Mouse (Mus musculus) kidney, postnatal 14 days (tissue): ENCODE results near the gene Nynrin.
A peak's percentile ranks its signal among the peaks of the same experiment; 100 is the strongest.

Source experiments
- DNase-seq: peaks from one replicate; pipeline ENCODE4 v3.0.0; 2022; ENCODE audit warnings: mixed read lengths

Nynrin gene

DNA sequence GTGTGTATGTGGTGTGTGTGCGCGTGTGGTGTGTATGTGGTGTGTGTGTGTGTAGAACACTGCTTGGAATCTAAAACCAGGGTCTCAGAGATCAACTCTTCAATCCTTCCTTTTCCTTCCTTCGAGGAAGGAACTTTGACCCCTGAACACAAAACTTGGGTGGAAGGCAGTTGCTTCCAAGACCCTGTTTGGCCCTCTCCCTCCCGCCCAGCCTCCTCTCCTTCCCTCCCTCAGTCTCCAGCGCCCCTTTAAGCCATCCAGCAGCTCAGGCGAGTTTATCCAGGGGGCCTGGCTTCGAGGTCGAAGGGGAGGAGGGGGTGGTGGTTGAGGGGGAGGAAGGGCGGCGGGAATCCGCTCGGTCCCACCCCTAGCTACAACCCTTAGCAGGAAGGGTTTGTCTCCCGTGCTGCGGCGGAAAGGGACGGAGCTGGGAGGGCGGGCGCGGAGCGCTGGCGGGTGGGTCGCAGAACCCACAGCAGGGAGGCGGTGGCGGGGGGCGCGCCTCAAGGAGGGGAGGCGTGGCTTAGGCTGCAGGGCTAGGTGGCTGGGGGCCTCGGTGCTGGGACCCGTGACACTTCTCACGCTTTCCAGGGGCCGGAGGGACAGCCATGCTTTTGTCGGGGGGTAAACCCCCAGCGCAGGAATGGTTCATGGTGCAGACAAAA, at the start of gene Nynrin:
Gene Nynrin, plus strand, starts transcription at position 390 of the 665 bp plus-strand sequence.
- peak; percentile 91 for DNase-seq

DNA sequence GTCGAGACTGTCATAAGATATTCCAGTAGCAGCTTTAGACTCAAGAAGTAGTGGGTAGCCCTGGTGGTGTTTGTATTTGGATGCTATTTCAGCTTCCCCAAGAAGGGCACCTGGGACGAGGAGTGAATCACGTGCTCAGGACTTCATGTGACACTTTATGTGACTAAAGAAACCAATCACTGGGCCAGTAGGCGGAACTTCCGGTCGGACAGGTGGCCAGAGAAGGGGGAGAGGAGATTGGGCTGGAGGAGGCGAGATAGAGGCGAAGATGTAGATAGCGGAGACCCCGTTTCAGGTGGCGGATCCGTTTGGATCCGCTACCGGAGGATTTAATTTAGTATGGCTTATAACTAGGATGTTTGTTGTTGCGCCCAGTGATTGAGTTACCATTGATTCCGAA, 38.9 kb upstream of the Nynrin start:
- peak; percentile 86 for DNase-seq

DNA sequence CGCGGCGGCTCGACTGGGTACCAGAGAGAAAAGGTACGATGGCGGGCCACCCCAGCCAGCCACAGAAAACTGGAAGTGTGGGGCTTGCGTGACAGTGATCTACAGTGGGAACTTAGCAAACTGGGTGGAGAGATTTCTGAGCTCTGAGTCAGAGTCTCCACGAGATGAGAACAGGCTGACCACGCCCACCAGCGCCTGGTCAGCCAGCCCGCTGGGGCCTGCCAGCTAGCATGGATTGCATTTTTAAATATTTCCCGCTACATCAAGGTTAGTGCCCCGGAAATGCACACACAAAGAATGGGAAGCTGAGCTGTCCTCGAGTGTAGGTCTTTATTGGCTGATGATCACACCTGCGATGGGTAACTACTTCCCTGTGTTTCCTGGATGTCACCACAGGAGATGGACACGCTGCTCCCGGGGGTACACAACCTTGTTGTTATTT, 38.5 kb upstream of the Nynrin start:
- peak; percentile 82 for DNase-seq

DNA sequence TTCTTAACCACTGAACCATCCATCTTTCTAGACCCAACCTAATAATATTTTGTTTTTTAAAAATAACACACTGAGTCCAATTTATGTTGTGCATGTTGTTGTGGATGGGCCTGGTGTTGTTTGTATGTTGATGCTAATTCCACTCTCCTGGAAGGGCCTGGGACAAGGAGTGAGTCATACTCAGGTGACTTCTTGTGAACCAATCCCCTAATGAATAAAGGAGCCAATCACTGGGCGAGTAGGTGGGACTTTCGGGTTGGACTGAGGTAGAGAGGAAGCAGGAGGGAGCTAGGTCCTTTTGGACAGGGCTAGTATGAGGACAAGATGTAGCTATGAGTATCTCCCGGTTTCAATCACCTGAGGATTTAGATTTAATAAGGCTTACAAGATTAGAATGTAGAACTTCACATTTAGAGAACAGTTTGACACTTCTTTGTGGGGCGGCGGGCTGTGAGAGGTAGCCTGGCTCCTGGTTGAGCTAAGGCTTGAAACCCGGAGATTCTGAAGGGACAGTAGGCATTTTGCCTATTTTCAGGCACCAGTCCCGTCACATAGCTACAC, 33.9 kb upstream of the Nynrin start:
- DNase-seq: peak; percentile 0

DNA sequence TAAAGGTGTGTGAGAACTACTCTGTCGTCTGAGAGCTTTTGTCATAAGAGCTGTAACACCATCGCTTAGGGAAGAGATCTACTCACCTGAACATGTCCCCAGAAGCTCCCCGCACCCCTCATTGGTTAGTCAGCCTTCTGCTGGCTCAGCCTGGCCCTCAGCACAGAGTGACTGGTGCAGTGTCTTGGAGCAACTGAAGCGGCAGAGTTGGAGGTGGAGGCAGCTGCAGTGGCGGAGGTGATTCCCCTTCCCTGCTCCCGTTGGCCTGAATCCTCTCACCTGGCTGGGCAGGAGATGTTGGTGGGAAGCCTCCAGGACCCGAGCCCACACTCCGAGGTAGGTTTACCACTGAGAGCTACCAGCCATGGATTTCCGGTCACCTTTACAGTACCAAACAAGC, 33.2 kb upstream of the Nynrin start:
- peak; percentile 0 for DNase-seq

DNA sequence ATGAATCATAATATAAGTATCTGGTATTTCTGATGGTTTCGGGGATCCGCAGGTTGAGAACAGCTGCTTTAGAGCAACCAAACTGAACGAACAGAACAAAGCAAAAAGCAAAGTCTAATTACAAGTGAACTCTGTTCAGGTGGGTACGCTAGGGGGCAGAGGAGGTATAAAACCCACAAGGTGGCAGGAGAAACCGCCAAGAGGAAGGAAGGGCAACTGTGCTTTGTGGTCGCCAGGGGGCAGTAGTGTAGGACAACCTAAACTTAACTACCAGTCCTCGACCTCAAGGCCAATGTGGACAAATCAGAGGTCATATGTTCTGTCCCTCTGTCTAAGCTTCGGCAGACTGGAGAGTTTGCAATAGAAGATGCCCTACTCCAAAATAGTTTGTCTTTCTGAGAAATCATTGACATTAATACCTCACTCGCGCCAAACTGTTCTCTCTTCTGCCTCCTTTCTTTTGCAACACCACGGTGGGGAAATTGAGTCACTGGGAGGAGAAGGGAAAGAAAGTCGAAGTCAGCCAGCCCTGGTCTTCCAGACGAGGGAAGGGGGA, 31.3 kb upstream of the Nynrin start:
- peak; percentile 90 for DNase-seq

DNA sequence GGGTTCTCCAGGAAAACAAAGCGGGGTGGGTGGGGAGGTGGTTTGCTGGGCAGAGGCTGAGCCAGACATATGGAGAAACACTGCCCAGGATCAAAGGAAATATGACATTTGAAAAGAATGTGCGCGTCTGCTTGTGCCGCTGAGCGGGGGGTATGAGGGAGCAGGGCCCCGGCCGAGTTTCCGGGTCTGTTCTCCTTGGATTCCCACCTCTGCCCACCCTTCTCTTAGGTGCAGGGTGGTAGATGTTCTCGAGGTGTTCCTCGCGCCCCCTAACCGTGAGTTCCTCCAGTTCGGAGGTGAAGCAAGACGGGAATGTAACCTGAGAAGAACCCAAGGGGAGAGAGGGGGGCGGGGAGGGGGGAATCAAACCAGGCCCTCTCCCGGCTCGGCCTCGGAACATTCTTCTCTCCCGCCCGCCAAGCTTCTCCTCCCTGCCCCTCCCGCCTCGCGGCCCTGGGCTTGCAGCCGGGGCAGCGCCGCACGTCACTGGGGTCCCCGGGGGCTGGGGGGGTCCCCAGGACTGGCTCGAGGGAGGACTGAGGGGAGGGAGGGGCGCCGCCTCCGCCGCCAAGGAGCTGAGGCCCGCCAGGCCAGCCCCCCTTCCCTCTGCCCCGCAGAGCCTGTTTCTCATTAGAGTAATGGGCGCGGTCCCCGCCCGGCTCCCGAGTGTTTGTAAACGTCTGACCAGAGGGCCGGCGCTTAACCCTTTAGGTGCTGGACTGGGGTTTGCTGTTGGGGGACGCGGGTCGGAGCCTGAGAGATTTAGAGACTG, 30.6 kb upstream of the Nynrin start, which contains the start of gene Nfatc4:
Gene Nfatc4, plus strand, starts transcription at position 154 of the 772 bp plus-strand sequence.
- peak; percentile 92 for DNase-seq

DNA sequence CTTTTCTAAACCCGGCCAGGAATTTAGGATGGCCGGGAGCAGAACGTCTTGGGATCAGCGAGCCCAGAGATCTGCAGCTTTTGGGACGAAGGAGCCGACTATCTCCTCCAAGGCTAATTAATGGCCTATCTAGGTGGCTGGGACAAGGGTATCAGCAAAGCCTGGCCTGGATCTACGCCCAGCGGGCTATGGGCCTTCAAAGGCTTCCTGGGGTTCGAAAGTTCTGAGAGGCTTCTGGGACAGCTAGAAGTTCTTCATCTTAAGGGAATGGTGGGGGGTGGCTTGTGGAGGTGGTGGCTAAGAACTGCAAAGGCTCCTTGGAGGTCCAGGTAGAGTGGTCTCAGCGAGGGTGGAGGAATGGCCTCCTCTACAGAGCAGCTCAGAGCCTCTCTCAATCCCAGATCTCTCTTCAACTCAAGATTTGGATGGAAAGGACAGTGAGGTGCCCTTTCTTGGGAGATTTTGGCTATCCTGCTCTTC, 29.8 kb upstream of the Nynrin start:
- peak; percentile 72 for DNase-seq

DNA sequence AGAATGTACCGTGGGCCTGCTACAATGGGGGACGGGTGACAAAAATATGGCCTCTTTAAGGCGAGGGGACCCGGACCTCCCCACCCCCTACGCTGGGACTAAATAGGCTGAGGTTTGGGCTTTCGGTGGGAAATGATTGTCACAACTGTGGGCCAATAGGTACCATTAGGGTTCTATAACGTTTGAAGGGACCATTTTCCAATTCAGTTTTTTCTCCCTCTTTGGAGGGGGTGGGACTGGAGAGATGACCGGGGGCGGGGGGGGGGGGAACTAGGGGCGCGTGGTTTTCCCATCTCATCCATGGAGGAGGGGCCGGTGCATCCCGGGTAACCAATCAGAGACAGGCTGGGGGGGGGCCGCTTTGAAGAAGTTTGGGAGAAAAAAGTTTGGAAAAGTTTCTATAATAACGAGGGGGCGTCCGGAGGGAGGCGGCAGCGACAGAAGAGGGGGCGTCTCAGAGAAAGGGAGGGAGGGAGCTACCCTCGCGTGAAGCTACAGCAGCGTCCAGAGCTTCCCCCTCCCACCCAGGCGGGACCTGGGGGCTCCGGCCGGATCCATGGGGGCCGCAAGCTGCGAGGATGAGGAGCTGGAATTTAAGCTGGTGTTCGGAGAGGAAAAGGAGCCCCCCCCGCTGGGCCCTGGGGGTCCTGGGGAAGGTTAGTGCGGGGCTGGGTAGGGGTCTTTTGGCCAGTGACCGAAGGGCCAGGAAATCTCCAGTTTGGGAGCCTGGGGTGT, 29.2 kb upstream of the Nynrin start:
- peak; percentile 75 for DNase-seq

DNA sequence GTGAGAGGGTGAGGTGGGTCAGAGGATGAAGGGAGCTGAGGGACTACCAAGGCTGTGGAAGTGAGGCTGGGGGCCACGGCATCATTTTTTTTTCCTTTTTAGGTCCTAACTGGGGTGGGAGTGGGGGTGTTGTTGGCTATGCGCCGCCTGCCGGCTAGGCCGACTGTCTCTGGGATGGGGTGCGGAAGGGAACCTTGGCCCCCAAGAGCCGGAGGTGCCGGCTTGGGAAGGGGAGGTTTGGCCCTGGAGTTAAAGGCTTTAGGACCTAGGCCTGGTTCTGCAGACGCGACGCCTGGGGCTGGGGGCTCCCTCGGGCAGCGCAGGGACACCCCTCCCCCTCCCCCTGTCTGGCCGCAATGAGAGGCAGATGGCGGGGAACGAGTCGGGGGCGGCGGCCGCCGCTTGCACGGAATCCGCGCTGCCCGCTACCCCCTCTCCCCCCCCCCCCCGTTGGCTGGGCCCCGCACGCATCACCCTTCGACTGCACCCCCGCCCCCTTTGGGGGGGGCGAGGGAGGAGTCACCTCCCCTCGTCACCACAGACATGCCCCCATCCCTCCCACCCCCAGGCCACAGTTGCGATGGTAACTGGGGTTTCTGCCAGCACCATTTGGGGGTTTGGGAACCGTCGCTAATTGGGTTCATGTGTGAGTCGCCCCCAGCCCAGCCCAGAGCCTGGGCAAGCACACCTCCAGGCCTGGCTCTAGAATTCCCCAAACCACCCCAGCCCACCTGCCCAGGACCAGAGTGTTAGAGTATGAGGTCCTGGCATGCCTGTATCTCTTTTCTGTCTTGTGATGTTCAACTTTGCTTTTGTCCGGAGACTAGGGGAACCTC, 28.4 kb upstream of the Nynrin start:
- DNase-seq: peak; percentile 47

DNA sequence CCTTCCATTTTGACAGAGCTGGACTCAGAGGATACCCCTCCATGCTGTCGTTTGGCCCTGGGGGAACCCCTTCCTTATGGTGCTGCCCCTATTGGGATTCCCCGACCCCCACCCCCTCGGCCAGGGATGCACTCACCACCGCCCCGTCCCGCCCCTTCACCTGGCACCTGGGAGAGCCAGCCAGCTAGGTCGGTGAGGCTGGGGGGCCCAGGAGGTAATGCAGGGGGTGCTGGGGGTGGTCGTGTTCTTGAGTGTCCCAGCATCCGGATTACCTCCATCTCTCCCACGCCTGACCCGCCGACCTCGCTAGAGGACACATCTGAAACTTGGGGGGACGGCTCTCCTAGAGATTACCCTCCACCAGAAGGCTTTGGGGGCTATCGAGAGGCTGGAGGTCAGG, 27.7 kb upstream of the Nynrin start:
- no peak for DNase-seq

DNA sequence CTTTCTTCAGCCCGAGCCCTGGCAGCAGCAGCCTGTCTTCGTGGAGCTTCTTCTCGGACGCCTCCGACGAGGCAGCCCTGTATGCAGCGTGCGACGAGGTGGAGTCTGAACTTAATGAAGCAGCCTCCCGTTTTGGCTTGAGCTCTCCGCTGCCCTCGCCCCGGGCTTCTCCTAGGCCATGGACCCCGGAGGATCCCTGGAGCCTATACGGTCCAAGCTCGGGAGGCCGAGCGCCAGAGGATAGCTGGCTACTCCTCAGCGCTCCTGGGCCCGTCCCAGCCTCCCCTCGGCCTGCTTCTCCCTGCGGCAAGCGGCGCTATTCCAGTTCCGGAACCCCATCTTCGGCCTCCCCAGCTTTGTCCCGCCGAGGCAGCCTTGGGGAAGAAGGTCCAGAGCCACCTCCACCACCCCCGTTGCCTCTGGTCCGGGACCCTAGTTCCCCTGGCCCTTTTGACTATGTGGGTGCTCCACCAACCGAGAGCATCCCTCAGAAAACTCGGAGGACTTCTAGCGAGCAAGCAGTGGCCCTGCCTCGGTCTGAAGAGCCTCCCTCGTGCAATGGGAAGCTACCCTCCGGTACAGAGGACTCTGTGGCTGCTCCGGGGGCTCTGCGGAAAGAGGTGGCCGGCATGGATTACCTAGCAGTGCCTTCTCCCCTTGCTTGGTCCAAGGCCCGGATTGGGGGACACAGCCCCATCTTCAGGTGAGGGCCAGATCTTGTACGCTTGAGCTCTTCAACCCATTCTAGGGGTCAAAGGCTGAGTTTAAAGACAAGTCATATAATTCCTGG, 27.1 kb upstream of the Nynrin start:
- DNase-seq: no peak

DNA sequence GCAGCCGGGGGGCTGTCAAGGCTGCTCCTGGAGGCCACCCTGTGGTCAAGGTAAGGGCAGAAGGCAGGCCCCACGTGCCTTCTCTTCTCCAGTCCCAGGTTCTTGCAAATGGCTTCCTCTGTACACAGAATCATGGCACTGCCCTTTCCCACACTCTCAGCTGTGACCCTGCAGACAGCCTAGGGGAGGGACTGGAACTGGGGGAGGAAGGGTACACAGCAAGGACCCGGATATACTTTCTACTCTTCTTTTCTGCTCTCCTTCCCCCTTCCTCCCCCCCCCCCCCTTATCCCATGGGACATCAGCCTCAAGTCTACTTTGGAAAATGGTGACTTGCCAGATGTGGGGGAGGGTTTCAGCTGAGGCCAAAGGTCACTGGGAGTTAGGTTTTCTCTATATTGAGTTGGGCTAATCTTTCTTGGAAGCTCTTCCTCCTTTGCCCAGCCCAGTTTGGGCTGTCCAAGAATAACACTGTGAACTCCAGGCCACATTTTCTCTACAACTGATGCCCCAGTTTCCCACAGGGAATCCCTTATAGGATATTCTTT, 25.0 kb upstream of the Nynrin start:
- peak; percentile 68 for DNase-seq

DNA sequence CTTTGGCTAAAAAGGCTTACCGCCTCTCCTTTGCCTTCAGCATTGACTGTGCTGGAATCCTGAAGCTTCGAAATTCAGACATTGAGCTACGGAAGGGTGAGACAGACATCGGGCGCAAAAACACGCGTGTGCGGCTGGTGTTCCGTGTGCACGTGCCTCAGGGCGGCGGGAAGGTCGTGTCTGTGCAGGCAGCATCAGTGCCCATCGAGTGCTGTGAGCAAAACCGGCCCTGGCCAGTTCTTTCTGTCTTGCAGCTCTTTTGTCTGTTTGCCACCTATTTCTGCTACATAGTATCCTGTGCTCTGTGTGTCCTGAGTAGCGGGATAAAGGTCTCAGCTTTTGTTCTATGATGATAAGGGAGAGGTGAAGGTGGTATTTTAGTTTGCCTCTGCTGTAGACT, 24.0 kb upstream of the Nynrin start:
- DNase-seq: no peak

DNA sequence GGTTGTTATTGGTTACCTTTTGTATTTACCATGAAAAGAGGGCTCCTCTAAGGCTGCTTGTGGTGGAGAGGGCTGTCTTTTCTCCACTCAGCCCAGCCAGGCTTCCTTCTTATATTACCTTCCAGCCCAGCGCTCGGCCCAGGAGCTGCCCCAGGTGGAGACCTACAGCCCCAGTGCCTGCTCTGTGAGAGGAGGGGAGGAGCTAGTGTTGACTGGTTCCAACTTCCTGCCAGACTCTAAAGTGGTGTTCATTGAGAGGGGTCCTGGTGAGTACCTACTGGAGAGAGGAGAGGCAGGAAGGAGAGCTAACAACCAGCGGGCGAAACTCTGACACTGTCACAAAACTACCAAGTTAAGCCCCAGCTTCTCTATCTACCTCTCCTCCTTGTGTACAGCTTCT, 23.5 kb upstream of the Nynrin start:
- DNase-seq: no peak

DNA sequence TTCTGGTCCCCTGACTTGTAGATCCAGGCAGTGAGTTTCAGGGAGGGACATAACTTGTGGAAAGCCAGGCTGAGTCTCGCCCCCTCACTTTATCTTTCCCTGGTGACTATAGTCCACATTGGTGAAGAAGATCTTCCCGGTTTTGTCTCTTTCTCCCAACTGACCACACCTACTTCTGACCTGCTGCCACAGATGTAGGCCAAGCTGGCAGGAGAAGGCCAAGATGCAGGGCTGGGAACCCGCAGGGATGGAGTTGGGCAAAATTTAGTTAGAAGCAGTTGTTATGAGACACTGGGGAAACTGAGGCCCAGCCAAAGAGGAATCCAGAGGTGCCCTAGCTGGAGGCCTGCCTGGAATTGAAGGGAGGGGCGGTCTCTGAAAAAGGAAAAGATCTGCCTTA, 20.7 kb upstream of the Nynrin start:
- no peak for DNase-seq

DNA sequence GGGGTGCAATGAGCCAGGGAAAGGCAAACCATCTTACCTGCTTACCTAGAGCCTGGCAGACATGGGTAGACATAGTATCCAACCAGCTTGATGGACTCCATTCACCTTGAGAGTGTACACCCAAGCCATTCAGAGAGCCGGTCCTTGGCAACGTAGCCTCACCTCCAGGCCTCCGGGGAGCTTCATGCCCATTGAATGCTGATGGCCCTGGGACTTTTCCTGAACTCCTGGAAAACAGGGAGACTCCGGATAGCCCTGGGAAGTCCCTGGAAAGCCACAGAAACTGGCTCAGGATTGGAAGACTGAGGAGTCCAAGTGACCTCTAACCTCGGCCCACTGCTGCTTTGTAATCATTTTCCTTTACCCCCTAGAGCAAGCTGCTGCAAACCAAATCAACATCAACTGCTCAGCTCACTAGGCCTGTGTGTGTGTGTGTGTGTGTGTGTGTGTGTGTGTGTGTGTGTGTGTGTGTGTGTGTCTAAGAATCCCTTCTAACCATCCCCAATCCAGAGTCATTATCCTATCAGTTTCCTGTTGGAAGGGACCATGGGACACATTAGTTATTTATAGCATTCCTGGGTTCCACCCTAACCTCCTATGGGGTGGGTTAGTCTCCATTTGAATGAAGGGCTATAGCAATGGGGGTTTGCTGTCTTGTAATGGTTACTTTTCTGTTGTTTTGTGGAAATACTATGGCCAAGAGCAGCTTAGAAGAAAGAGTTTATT, 18.8 kb upstream of the Nynrin start:
- no peak for DNase-seq

DNA sequence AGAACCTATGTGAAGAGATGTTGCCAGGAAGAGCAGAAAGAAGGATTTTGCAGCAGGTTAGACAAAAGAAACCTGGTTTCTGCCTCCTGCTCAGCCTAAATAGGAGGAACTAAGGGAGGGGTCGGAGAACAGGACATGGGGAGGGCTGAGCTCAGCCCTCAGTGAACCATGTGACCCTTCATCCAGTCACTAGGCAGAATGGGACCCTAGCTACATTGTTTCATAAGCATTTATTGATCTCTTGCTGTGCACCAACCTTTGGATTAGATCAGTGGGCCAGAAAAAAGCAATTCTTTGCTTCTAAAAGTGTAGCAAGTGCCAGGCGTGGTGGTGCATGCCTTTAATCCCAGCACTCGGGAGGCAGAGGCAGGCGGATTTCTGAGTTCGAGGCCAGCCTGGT, 15.5 kb upstream of the Nynrin start:
- no peak for DNase-seq

DNA sequence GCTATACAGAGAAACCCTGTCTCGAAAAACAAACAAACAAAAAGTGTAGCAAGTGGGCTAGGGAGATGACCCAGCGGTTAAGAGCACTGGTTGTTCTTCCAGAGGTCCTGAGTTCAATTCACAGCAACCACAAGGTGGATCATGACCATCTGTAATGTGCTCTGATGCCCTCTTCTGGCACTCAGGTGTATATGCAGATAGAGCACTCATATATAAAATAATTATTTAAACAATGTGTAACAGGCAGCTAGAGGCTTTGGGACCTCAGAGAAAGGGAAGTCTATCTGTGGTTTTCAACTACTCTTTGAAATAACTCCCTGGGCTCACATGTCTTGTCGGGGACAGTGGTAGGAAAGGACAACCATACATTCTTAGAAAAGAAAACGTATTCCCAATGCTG, 15.1 kb upstream of the Nynrin start:
- DNase-seq: no peak

DNA sequence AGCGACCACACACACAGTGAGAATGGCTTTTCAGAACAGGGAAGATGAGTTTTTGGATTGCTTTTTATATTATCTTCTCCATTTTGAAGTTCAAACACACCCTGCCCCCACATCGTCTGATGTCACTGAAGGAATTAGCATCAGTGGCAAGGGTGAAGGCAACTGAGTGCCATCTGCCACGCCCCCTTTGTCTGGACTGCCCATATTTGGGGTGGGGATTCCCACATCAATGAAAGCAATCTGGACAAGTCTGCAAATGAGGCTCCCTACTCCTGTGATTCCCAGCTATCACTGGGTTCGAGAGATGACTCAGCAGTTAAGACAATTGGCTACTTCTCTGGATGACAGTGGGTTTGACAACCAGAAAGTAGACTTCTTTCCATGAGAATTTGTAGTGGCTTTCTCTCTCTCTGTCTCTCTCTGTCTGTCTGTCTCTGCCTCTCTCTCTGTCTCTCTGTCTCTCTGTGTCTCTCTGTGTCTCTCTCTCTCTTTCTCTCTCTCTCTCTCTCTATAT, 12.9 kb upstream of the Nynrin start:
- DNase-seq: no peak
